Mouse (Mus musculus): ENCODE measurements around the gene Ltk.

The Ltk gene

DNA sequence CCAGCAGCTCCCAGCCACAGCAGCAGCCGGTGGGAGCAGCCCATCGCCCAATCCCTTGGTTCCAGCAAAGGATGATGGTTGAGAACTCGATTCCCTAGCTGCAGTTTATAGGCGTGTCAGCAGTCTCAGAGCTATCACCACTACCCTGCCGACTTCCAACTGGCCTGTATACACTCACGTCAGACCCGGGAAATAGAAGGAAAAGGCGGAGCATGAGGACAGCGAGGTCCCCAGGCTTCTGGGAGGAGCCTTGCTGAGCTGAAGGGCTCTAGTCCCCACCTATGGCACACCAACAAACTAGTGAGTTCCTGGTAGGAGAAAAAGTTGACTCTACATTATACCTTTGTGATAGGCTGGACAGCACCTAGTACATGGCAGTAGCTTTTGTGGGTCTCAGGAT, at the start of gene Ltk:
Gene Ltk (minus strand): TSS at position 181 of the 400 bp plus-strand sequence.
- no peak for DNase-seq (ENCODE audit: low read depth in 2 of 2, low spot score in 2 of 2)

DNA sequence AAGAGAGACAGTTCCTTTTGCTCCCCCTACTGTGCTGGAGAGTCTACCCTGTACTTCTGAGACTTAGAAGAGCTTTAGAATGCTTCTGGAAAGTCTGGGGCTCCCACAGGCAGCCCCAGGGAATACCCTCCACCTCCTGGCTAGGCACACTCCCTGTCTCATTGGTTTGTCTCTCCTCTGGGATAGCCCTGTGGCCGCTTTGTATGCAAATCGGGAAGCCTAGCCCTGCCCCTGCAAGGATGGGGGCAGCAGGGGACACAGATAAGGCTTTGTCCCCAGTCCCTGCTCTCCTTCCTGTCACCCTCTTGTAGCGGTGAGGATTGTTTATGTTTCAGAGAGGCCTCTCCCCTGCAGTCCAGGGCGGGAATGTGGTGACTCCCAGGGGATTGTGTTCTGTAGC, 48.6 kb upstream of the Ltk start:
- DNase-seq (ENCODE audit: low read depth in 2 of 2, low spot score in 2 of 2) = no peak

DNA sequence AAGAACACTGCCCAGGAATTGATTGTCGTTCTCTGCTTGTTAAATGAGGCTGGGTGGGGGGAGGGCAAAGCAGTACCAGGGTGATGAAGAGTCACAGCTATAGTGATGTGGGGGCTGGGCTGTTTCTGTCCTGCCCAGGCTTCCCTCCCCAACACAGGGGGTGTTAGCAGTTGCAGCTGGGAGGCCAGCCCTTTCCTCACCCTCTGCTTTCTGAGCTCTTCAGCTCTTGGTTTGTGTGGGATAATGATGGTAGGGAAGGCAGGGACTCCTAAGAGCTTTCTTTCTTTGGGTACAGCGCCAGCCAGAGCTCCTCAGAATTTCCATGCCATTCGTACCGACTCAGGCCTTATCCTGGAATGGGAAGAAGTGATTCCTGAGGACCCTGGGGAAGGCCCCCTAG, 48.2 kb upstream of the Ltk start:
- DNase-seq (ENCODE audit: low read depth in 2 of 2, low spot score in 2 of 2) = no peak

DNA sequence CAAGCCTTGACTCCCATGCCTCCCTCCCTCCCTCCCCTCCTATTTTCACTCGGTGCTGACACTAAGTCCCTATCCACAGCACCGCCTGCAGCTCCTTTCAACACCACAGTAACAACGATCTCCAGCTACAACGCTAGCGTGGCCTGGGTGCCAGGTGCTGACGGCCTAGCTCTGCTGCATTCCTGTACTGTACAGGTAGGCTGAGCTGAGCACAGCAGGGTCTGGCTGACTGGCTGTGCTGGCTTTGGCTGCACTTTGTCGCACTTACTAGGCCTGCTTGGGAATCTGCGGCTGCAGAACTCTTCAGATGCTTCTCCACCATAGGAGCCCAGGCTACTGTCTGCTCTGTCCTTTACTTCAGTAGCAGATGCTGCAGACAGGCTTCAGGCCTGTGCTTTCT, 45.3 kb upstream of the Ltk start:
- no peak for DNase-seq (ENCODE audit: low read depth in 2 of 2, low spot score in 2 of 2)

DNA sequence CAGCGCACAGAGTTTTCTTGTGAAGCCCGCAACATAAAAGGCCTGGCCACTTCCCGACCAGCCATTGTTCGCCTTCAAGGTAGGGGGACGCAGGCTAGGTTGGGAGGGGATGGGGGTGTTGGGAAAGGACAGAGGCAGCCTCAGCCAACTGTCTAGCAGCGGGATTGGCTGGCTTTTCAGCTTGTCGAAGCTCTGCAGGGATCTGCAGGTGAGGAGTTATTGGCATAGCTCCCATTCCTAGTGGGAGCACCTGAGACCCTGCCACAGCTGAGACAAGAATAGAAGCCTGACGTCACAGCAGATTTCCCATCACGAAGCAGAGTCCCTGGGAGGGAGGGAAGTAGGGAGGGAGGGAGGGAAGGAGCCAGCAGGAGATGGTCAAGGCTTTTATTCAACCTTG, 44.5 kb upstream of the Ltk start:
- DNase-seq (ENCODE audit: low read depth in 2 of 2, low spot score in 2 of 2) = no peak

DNA sequence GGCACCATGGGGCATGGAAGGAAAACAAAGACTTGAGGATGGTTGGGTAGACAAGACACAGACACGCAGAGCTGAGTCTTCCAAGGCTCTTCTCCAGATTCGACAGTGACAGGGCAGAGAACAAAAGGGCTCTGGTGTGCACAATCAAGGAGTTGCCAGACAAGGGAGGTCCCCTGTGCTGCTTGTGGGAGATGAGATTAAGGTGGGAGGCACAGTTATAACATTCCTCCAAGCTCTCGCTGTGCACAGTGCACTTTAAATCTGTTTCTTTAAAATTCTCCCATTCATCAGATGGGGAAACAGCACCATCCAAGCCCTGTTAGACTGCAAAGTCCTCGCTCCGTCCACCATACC, 44.0 kb upstream of the Ltk start:
- no peak for DNase-seq (ENCODE audit: low read depth in 2 of 2, low spot score in 2 of 2)

DNA sequence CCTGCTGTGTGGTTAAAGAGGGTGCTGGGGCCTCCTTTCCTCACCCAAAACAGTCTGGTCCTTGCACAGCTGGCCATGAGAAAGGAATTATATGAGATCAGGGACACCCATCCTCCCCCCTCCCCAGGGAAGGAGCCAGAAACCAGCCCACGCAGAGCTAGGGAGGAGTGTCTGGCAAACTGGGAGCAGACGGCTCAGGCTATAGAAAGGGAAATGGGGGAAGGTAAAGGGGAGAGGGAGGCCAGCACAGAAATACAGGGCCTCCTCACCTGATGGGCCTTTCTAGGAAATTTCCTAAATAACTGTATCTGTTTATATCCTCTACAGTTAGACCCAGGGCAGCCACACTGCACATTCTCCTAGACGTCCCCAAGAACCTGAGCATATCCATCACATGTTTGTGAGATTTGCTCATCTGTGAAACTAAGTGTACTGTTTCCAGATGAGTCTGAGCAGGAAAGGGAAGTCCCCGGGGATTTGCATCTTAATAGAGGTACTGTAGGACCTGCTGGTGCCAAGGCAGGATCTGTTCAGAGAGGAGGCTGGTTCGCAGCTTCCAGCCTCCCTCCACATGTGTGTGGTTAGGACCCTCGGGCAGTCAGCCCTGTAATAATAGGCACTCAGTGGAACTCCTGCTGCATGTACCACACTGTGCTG, 43.5 kb upstream of the Ltk start:
- no peak for DNase-seq (ENCODE audit: low read depth in 2 of 2, low spot score in 2 of 2)

DNA sequence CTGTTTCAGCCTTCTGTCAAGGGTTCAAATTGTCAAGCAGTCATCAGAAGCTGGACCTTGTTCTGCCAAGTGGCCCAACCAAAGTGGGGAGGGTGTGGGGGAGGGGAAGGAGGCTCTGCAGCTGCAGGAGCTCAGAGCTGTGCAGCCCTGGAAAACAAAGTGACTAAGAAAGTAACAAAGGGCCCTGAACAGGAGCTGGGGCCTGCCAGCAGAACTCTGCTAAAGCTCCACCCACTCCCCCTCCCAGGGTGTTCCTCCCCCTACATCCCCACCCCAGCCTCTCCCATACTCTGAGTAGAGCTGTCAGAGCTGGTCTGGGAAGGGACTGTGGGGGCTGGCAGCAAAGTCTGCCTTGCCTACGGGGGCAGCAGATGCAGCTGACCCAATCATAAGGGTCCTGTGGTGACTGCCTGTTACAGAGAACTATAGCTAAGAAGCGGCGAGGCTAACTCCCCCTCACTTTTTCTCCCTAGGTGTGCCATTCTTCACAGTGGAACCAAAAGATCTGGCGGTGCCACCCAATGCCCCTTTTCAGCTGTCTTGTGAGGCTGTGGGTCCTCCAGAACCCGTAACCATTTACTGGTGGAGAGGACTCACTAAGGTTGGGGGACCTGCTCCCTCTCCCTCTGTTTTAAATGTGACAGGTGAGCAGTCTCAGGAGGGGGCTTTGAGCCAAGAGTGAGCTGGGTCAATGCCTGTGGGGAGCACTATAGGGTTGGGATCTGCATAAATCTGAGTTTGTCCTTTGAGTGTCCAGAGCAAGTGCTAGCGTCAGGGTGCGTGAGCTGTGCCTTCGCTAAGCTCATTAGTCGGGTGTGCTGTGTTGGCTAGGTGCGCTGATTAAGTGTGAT, 42.8 kb upstream of the Ltk start:
- no peak for DNase-seq (ENCODE audit: low read depth in 2 of 2, low spot score in 2 of 2)

DNA sequence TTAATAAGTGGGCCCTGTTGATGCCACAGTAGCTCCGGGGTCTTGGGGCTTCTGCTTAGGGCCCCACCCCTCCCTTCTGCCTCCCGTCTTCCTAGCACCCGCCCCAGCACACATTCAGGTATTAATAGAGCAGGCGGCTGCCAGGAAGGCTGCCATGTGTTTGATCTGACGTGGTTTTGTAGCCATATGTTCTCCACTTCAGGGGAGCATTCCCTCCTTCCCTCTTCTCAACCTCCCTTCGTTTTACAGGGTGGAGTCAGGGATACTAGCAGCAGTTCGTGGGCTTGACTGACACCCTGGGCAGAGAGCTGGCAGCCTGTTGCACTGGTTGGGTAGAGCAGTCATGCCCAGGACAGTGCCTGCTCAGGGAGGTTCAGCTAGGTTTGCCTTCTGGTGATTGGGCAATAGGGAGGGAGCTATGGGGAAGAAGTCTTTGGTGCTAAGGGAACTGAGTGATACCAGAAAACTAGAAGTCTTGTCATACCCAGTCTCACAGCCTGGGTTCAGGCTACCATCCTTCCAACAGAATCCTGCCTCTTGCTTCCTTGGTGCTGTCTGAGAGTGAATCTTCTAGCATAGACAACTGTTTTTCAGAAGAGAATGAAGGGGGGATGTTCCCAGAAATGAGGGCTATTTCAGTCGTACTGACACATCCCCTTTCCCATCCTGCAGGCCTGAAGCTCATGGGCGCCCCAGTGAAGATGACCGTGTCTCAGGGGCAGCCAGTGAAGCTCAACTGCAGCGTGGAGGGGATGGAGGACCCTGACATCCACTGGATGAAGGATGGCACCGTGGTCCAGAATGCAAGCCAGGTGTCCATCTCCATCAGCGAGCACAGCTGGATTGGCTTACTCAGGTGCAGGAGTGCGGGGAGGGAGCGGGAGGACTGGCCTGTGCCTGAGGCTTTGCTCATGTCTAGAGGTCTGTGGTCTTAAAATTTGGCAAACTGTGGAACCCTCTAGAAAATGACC, 40.9 kb upstream of the Ltk start:
- no peak for DNase-seq (ENCODE audit: low read depth in 2 of 2, low spot score in 2 of 2)

DNA sequence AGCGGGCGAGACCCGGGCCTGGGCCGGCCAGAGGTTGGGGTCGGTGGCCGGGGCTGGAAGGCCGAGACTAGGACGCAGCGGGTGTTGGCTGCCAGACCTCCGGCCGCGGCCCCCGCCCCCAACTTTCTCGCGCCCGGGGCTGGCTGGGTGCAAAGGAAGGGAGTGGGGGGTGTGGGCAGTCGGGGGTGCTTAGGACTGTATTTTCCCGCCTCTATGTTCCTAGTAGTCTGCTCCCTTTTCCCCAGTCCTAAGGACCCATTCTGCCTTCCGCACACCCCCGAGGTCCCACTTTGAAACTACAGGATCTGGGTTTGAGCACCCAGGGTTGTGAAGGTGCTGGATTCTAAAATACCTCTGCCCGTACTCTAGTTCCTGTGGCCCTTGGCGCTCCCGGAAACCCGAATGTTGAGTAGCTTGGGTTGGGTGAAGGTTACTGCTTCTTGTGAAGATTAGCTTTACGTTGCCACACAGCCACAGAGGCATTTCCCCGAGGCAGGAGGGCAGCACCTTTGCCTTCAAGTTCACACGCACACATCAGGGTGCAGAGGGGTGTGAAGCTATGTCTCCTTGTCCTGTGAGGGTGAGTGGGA, 39.8 kb upstream of the Ltk start:
- peak; percentile 16 to 41 for DNase-seq (ENCODE audit: low read depth in 2 of 2, low spot score in 2 of 2)

DNA sequence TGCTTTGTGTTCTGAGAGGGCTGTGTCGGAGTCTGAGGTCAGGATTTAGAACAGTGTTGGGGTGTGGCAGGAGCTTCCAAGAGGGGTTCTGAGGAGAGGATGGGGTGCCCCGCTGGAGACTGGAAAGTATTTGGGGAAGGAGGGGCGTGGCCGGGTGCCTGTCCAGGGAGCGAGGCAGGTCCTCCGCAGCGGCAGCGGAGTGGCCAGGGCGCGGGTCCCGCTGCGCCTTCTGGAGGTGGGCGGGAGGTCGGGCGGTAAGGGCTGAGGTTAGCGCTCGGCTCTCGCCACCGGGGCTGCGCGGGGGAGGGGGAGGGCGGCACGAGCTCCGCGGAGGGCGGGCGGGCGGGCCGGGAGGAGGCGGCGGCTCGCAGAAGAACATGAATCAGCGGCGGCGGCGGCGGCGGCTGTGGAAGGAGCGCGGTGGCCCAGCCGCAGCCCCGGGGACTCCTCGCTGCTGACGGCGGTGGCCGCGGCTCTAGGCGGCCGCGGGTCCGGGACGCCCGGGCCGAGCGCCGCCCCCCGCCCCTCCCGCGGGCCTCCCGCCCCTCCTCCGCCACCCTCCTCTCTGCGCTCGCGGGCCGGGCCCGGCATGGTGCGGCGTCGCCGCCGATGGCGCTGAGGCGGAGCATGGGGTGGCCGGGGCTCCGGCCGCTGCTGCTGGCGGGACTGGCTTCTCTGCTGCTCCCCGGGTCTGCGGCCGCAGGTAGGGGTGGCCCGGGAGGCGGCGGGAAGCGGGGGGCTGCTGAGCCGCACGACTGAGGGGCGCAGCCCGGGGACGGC, 39.1 kb upstream of the Ltk start:
- peak; percentile 11 to 19 for DNase-seq (ENCODE audit: low read depth in 2 of 2, low spot score in 2 of 2)

DNA sequence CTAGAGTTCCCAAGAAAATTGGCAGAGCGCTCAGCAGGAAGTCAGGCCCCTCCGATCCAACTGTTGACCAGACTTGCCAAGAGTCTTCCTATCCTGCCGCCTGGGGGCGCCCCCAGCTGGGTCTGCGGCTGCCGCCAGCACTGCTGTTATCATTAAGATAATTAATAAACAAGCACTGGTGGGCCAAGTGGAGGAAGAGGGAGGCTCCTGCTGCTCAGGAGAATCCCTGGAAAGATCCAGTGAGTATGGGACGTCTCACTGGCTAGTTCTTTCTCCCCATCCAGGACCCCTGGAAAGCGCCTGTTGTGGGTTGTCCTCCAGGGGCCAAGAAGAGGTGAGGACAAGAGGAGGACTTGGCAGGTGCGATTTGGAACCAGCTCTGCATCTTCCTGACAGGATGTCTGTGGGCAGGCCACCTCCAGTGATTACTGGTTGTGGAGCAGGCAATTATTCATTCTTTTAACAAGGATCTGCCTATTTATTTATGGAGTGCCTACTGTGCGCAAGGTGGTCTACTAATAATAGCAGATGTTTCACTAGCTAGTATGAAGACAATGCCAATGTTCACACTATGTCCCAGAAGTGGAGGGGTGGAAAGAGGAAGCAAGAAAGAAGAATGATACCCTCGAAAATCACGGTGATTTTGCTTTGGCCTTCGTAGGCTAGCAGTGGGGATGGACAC, 38.2 kb upstream of the Ltk start:
- DNase-seq (ENCODE audit: low read depth in 2 of 2, low spot score in 2 of 2) = peak; percentile 19 to 40

DNA sequence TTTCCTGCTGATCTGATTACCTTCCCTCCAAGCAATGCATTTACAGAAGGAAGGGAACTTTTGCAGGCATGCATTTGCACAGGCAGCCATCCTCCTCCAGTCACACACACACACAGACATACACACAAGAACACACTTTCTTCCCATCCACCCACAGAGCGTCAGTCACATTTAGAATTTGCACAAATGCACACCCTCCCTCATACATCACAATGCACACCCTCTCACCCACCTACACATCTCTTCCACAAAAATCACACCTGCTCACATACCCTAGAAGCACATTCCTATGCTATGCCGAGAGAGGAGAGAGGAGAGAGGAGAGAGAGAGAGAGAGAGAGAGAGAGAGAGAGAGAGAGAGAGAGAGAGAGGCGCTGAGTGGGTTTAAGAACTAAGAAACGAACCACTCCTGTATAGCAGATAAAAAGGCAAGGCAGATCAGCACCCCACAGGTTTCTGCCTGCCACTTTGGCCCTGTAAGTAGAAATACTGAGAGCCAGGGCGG, 37.1 kb upstream of the Ltk start, which contains the start of gene Tyro3:
Gene Tyro3 (plus strand): TSS at position 455 of the 505 bp plus-strand sequence.
- no peak for DNase-seq (ENCODE audit: low read depth in 2 of 2, low spot score in 2 of 2)

DNA sequence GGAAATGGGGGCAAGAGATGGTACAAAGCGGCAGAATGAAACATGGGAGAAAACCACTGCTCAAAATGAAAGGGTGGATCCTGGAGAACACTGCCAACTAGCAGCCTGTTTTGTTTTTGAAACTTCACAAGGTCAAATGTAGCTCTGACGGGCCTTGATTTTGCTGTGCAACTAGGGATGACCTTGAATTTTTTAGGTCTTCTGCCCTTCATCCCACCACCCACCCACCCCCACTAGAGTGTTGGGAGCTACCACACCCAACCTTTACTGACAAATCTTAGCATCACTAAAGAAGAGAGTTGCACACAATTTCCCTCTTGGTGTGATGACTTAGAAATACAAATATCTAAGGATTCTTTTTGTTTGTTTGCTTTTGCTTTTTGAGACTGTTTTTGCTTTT, 29.8 kb upstream of the Ltk start:
- no peak for DNase-seq (ENCODE audit: low read depth in 2 of 2, low spot score in 2 of 2)

DNA sequence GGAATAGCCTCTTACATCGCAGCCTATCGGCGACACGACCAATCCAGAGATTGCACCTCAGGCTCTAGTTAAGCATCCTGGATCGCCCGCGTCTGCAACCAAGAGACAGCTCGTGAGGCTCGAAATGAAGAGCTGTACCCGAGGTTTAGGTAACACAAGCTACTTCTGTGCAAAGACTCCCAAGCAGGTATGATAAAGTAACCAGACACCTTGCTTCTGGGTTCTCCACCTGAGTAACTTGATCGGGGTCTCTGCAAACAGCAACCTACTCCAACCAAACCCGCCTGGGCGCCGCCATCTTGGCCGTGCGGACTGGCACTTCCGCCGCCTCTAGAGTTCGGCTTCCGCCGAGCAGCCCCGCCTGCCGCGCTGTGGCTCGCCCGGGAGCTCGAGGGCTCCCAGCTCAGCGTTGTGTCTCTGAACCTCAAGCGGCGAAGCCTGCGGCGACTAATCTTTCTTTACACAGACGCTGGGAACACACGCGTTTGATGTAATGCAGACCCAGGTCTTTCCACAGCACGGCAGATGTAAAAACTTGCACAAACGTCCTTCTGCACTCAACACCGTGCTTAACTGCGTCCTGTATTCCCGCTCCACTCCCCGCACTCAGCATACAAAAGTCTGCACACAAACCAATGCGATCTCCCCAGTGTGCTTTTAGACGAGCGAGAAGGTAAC, 27.1 kb upstream of the Ltk start, which contains the start of gene Rpap1:
Gene Rpap1 (minus strand): TSS at position 332 of the 678 bp plus-strand sequence.
- DNase-seq (ENCODE audit: low read depth in 2 of 2, low spot score in 2 of 2) = peak; percentile 70 to 76

DNA sequence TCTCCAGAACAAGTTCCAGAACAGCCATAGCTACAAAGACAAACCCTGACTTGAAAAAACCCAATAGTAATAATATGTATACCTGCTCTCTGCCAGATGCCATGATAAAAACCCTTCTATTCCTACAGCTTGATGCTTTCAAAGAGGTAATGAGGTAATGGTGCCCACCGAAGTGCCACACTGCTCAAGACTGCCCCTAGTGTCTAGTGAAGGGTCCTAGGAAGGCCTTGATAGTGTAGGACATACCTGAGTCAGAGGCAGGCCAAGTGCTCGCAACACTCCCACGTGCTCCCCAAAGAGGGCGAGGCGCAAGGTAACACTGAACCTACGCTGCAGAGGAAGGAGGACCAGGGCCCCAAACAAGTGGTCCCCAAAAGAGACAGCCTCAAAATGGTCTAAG, 7.0 kb upstream of the Ltk start:
- DNase-seq (ENCODE audit: low read depth in 2 of 2, low spot score in 2 of 2) = no peak

DNA sequence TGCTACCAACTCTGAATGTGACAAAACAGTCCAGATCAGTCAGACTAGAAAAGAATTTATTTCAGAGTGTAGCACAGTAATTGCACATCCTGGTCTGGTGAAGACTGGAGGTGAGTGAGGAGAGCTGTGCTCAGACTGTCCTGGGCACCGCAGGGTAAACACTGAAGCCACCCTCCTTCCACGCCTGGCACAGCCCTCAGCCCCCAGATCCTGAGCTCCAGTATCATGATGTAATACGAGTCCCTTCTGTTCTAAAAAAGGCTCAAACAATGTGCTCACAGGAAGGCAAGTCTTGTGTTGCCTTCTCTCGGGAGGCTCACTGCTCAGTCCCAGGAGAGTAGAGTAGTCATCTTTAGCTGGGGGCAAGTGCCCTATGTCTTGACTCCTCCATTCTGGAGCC, 3.7 kb upstream of the Ltk start:
- no peak for DNase-seq (ENCODE audit: low read depth in 2 of 2, low spot score in 2 of 2)

DNA sequence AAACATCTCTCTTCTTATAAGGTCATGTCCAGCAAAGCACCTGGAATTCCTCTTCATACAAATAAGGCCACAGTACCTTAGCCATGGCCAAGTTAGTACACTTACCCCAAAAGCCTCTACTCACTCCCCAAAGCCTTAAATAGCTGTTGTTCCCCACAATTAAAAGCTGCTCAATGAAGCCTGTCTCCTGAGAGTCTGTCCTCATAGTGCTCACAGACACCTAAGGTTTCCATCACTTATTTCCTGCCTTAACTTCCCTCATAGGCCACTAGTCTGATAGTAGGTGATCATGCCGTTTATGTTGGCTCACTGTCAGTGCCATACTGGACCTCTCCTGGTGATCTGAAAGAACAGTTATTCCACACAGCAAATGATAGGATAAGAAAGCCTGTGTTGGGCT, 2.0 kb upstream of the Ltk start:
- no peak for DNase-seq (ENCODE audit: low read depth in 2 of 2, low spot score in 2 of 2)
